Mouse (Mus musculus): Measurements from ENCODE around the gene Xpo4.
"Not testable (repeated sequence)": the region's sequence is repeated elsewhere in the genome, so short reads cannot be mapped to it uniquely, and the experiment has no call there.

Gene Xpo4

DNA sequence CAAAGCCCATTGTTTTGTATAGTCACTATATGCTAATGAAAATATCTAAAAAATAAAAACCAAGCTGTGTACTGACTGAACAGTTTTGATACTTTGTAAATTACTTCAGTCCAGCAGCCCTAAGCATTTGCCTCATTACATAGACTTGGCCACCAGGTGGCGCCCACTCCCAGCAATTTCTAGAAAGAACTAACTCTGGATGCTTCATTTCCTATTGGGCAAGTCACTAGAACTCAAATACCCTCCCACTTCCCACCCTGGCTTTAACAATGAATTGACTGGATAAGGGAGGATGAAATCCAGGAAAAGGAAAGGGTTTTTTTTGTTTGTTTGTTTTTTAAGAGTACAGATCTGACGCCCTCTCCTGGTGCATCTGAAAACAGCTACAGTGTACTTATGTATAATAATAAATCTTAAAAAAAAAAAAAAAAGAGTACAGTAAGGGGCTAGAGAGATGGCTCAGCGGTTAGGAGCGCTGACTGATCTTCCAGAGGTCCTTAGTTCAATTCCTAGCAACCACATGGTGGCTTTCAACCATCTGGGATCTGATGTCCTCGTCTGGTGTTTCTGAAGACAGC is 14.8 kb upstream of the Xpo4 start:
- DNase-seq = peak; percentile 82 to 83

- DNase-seq = no peak
These were observed 14.3 kb upstream of the Xpo4 start for GRCm38 (mm10) chr14:57679523-57679922.

DNA sequence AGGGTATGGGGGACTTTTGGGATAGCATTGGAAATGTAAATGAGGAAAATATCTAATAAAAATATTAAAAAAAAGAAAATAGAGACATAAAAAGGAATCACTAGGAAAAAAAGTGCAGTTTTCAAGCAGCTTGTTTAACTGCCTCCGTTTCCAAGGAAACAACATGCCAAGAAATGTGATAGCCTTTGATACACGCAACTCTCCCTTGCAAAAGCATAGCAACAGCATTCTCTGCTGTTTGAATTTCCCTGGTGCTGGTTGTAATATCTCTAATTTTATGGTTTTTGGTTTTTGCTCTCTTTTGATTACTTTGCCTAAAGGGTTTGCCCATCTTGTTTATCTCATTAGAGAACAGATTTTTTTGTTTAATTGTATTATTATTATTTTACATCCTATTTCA is 10.3 kb upstream of the Xpo4 start:
- DNase-seq = no peak

- no peak for DNase-seq
These were observed 359 bp upstream of the Xpo4 start for GRCm38 (mm10) chr14:57665628-57665950.

DNA sequence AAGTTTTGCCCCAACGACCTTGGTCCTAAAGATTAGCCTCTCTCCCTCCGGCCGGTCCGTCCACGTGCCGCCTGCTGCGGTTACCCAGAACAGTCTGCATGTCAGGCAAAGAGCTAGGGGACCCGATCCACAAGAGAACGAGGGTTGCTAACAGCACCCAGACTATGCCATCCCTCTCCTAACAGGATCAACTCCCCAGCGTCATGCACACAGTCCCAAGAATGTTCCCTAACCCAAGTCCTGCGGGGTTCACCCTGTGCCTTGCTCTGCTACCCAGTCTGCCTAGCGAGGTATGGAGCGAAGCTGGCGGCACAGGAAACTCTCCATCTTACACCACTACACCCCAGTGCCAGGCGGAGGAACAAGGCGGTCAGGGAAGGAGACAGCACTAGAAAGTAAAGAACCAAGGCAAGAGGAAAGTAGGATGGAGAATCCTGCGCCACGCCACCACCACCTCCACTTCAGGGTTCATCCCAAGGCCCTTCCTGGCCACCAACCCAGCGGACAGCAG is 864 bp downstream of the Xpo4 start:
- peak in 1 of 2 experiments; percentile 9 for DNase-seq

DNA sequence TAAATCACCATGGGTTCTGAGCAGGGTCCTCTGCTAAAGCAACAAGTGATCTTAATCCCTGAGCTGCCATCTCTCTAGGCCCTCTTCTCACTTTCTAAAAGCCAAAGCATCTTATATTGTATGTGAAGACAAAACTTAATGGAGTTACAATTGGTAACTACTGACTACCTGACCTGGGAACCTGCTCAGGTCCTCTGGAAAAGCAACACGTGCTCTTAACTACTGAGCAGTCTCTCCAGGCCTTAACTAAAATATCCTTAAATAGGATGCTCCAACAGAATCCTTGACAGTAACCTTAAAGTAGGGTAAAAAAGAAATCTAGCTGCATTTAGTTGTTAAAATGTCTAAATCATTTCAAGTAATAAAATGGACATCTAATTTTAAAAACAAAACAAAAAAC is 1.6 kb downstream of the Xpo4 start:
- DNase-seq = no peak

GRCm38 (mm10) chr14:57658301-57658700 is 6.9 kb downstream of the Xpo4 start:
- no peak for DNase-seq

DNA sequence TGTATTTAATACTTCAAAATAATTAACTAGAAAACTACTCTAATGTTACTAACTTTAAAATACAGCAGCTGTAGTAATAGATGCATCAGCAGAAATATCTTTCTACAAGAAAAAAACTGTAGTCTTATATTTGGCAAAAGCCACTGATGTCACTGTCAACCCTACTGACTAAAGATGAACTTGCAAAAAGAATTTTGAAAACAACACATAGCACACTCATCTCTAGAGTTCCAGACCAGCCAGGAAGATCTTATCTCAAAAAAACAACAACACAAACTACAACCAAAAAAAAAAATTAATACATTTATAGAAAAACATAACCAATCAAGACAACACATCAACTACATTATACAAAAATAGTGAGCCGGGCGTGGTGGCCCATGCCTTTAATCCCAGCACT is 7.7 kb downstream of the Xpo4 start:
- DNase-seq = no peak

GRCm38 (mm10) chr14:57656519-57656918 is 8.7 kb downstream of the Xpo4 start:
- DNase-seq = not testable (repeated sequence)

- no peak for DNase-seq
These were observed 15.7 kb downstream of the Xpo4 start for GRCm38 (mm10) chr14:57649501-57649900.

DNA sequence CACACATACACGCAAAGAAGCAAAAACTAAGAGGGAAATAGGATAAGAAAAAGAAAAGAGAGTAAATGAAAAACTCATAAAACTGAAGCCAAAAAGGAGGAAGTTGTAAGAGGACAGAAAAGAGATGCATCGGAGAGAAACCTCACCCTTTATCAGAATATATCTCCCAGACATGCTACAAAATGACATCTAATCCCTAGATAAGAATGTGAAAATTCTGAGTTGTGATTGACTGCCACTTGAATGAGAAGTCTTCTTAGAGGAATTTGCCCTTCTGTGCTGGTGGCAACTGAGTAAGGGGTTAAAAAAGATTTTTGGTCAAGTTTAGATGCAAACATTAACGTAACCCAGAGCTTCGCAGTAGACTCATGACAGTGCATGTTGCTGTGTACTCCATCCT is 19.1 kb downstream of the Xpo4 start:
- DNase-seq = no peak

- no peak for DNase-seq
These were observed 26.1 kb downstream of the Xpo4 start for GRCm38 (mm10) chr14:57639153-57639552.

GRCm38 (mm10) chr14:57634141-57634540 is 31.1 kb downstream of the Xpo4 start:
- DNase-seq = no peak

DNA sequence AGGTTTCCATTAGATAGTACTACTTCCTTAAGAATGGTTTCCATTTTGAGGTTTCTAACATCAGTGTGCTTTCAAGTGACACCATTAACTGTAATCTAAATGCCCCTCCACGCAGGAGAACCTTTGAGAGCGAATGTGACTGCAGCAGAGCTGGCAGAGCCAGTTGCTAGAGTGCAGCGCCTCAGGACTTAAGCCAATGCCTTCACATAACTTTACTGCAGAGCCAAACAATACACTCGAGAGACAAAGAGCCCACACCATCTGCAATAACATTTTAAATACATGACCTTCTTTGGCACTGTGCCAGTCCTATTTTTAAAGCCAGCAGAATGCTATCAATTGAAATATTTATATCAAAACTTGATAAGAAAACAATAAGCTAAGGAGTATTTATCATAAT is 35.6 kb downstream of the Xpo4 start:
- DNase-seq = no peak

DNA sequence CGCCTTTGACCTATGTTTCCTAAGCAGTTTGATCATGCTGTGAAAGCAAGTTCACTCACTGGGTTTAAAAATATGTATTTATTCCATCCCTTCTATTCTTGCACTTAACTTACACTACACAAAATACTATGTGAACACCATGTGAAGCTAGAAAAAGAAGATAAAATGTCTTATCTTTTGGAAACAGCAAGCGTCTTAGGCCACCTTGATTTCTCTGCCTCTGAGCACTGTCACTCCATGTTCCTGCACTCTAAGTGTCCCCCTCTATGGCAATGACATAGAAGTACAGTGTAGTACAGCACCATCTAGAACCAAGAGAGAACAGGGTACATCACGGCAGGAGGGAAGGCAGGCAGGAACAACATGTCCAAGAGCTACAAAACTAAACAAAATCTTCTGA is 42.3 kb downstream of the Xpo4 start:
- no peak for DNase-seq

- DNase-seq = no peak
These were observed 43.5 kb downstream of the Xpo4 start for GRCm38 (mm10) chr14:57621699-57622098.

DNA sequence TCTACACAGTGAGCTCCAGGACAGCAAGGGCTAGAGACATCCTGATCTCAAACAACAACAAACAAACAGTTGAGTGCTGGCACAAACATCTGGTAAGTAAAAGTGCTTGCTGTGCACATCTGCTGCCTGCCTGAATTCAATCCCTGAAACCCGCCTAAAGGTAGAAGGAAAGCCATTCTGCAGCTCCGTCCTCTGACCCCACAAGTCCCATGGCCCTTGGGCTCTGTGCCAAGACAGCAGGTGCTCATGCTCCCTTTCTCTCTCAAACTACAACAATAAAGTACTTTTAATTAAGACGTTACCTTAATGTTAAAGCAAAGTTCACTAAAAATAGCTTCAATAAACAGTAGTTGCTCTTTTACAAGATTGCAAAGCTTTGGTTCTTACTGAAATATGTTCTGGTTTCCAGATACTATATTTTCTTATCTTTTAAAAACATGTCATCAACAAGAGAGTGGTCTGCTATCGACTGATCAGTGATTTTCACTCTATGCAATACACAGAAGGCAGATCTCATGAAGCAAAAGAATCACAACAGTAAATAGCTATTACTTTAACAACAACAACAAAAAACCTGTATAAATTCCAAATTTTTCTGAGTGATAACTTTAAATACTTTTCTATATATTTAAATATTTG is 44.5 kb downstream of the Xpo4 start:
- no peak for DNase-seq

DNA sequence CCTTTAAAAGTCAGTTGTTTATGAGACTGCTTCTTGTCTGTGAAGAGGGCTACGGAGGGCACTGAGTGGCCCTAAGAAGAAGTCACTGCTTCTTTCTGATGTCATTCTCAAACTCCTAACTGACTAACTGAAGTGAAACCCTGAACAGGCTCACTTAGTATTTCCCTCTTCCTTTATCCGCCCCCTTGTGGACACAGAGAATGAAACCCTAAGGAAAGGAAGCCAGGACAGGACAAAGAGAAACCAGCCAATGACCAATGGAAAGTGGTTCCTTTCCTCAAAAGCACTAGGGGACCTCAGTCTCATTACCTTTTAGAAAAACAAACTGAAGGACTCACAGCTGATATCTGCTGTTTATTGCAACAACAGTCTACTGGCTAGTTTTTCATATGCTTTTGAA is 45.7 kb downstream of the Xpo4 start:
- DNase-seq = peak; percentile 14 to 64

GRCm38 (mm10) chr14:57617675-57618074 is 47.6 kb downstream of the Xpo4 start:
- no peak for DNase-seq

GRCm38 (mm10) chr14:57616339-57616965 is 48.8 kb downstream of the Xpo4 start:
- DNase-seq = no peak

DNA sequence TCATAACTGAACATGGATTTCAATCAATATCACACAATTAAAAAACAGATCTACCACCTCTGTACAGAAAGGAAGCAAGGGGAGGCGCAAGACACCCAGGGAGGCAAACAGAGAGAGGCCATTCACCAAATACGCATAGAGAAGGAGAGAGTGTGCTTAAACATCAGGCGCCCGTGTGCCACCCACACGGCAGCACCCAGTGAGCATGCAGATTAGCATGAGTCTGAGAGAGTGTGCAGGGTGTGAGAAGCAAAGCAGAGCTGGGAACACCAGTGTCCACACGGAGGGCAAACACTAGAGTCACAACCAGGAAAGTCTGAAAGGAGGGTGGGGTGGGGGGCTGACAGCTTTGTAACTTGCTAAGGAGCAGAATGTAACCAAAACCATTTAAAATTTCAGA is 49.4 kb downstream of the Xpo4 start:
- DNase-seq = no peak

DNA sequence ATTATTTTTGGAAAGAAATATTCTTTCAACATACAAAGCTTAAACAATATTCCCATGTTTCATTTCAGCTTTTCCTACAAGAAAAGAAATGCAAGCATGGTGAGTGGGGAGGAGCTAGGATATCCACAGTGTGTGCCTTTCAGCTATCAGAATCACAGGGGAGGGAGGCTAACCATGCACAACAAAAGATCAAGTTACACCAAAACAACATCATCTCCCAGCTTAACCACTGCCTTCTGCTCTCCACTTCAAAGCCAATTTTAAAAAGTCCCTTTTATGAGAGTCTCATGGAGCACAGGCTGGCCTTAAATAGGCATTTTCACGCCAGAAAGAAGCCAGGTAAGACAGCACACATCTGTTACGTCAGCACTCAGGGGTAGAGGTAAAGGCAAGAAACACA is 54.2 kb downstream of the Xpo4 start:
- DNase-seq = no peak

DNA sequence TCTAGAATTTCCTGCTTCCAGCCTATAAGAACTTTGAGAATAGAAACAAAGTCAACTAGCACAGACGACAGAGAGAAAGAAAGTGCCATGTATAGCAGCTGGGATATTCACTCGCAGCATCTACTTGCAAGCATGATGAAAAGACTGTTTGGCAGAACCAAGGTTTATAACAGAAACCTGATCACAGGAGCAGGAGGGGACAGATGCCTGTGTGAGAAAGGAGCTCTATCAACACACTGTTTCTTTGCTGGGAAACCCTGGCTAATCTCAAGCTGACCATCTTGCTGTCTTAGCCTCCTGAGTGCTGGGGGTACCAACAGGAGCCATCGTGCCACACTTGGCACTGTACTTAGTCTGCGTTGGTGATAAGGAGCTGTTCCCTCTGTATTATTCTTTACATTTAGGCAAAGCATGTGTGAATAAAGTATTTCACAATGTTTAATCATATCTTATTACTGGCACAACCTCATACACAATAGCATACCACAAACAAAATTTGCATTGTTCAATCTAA is 55.4 kb downstream of the Xpo4 start:
- no peak for DNase-seq

- peak; percentile 95 to 97 for DNase-seq
These were observed 57.7 kb downstream of the Xpo4 start for GRCm38 (mm10) chr14:57607500-57607899.

All from lung, adult 18-20 months (tissue).